Mouse (Mus musculus): ENCODE data around the gene Ranbp17.

Ranbp17 gene

DNA sequence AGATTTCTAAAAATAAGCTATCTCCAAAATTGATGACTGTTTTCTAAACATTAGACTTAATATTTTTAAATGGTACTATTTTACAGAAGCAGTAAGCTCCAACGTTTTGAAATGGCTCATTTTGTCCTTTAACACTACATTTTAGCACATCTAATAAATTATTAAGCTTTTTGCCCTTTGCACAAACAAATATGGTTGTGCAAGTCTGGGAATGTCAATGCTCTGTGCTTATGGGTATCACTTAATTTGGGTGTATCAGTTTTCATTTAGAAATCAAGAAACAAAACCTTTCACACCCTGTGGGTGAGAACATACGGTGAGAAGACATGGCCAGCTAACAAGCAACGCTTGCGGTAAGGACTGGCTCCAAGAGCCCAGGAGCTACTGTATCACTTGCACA, 108.9 kb downstream of the Ranbp17 start:
- in situ Hi-C loops (cut with MseI, MboI), result no loop called here

- in situ Hi-C loops (cut with MseI, MboI), result no loop called here
Measured at GRCm38 (mm10) chr11:33399346-33399745, 114.2 kb downstream of the Ranbp17 start.

DNA sequence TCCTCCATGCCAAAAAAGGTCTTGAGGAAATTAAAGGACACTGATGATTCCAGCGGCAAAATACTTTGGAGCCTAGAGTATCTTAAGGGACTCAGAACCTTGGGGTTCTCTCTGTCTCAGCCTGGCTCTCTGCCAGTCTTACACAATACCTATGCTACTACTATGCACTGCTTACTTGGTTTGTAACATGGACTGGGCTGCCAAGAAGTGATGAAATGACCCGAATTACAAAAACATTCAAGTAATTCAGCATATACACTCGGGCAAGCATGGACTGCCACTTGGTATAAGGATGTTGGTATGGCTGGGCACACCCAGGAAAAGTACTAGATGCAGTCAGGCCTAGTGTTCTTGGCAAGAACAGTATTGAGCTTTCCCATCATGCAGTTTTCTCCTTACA, 114.8 kb downstream of the Ranbp17 start:
- in situ Hi-C loops (cut with MseI, MboI), result no loop called here

DNA sequence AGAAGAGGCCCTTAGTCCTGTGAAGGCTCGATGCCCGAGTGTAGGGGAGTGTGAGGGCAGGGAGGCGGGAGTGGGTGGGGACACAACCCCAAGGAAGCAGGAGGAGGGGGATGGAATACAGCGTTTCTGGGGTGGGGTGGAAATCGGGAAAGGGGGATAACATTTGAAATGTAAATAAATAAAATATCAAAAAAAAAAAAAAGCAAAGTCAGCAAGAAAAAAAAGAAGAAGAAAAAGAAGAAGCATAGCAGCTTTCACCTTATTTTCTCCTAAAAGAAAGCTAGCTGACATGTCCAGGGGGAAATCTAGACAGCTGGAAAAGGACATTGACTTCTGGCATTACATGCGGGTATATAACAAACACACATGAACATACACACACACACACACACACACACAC, 117.3 kb downstream of the Ranbp17 start:
- in situ Hi-C loops (cut with MseI, MboI), result no loop called here

GRCm38 (mm10) chr11:33394093-33394492, 119.5 kb downstream of the Ranbp17 start:
- in situ Hi-C loops (cut with MseI, MboI), result no loop called here

GRCm38 (mm10) chr11:33388685-33389084, 124.9 kb downstream of the Ranbp17 start:
- in situ Hi-C loops (cut with MseI, MboI), result no loop called here

GRCm38 (mm10) chr11:33361867-33362266, 151.7 kb downstream of the Ranbp17 start:
- in situ Hi-C loops (cut with MseI, MboI), result no loop called here

- in situ Hi-C loops (cut with MseI, MboI), result no loop called here
Measured at GRCm38 (mm10) chr11:33349269-33349668, 164.3 kb downstream of the Ranbp17 start.

DNA sequence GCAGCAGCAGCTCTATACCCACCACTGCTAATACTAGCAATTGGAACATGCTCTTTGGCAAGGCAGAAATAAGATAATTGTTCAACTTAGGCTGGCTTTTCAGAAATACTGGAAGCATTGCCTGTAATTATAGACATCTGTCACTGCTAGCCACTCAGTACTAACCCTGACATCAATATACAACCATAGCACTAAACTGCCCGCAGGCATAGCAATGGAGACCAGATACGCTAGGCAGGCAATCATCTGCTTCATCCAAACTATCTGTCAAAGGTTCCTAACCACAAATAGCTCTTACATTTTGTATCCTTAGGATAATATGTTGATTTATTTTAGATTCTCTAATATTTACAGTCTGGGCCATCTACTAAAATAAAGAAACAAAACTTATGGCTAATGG, 171.5 kb downstream of the Ranbp17 start:
- in situ Hi-C loops (cut with MseI, MboI), result no loop called here

GRCm38 (mm10) chr11:33336552-33337121, 176.9 kb downstream of the Ranbp17 start:
- in situ Hi-C loops (cut with MseI, MboI), result no loop called here

- in situ Hi-C loops (cut with MseI, MboI), result no loop called here
Measured at GRCm38 (mm10) chr11:33335616-33336015, 177.9 kb downstream of the Ranbp17 start.

DNA sequence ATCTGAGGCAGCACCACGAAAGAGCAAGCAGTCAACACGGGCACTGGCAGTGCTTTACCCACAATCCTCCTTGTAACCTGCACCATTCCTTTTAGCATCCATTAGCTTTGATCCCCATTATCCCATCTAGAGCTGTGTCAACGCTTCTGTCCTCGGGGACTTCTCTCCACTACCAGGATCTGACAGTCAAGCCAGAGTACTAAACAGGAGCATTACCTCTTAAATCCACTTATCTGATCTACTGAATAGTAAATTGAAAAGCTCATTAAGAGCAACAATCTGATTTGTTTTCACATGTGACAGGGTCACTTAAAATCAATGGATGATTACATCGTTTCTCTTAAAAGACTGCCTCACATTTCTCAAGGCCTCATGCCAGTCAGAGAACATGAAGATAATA, 181.4 kb downstream of the Ranbp17 start:
- in situ Hi-C loops (cut with MseI, MboI), result no loop called here

- in situ Hi-C loops (cut with MseI, MboI), result no loop called here
Measured at GRCm38 (mm10) chr11:33319006-33319611, 194.4 kb downstream of the Ranbp17 start.

GRCm38 (mm10) chr11:33309566-33309965, 204.0 kb downstream of the Ranbp17 start:
- in situ Hi-C loops (cut with MseI, MboI), result no loop called here

GRCm38 (mm10) chr11:33300859-33301258, 212.7 kb downstream of the Ranbp17 start:
- in situ Hi-C loops (cut with MseI, MboI), result no loop called here

DNA sequence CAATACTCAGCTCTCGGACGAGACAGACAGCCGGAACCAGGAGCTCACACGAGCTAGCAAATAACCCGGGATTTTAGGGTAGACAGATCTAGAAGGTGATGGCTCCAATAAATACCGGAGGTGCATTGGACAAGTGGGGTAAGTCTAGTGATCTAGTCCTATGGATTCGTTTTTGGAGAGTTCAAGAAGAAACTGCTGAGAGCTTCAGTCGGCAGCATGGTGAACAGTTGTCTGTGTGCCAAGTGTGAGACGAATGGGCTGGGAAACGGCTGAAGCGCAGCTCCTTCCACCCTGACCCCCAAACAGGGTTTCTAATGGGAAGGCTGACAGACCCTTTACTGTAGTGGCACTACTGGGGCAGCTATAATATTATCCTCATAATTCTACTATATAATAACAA, 214.2 kb downstream of the Ranbp17 start:
- in situ Hi-C loops (cut with MseI, MboI), result loop anchor here (5.0 to 10.0 kb wide), 2 partner anchors 122 to 125 kb away; no protein-coding TSS in a partner anchor

DNA sequence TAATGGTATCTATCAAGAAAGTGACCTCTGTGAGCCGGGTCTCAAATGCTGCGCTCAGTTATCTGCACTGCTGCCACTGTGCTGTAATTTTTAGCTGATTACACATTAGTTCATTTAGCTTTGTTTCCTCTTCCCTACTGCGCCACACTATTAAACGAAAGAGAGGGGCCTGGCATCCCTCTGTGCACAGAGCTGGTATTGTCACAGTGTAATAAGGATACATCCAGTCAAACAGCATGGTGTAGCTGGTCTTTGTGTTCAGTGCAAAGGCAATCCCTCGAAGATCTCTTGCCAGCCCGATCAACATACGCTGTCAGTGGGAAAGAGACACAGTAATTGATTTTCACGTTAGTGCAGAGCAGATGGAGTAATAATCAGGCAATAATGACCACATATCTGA, 216.4 kb downstream of the Ranbp17 start:
- in situ Hi-C loops (cut with MseI, MboI), result loop anchor here (5.0 to 10.0 kb wide), 2 partner anchors 120 to 122 kb away; no protein-coding TSS in a partner anchor

GRCm38 (mm10) chr11:33295422-33295821, 218.1 kb downstream of the Ranbp17 start:
- in situ Hi-C loops (cut with MseI, MboI), result loop anchor here (5.0 to 10.0 kb wide), 2 partner anchors 118 to 121 kb away; no protein-coding TSS in a partner anchor

DNA sequence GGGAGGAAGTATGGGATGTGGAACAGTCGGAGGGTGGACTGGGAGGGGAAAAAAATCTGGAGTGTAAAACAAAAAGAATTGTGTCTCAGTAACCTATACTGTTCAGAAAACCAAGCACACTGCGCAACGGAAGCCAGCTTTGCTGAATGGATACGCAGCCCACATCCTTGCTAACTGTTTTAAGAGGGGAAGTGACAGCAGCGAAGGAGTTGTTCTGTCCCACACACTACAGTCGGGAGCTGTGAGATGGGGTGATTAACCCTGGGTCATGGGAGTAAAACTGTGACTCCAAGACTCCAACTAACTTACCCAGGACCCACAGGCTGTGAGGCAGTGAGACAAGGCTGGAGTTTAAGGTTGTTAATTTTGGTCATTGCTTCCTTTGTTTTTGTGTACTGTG, 219.5 kb downstream of the Ranbp17 start:
- in situ Hi-C loops (cut with MseI, MboI), result loop anchor here in 1 of 2 experiments (10.0 kb wide), 1 partner anchor 119 kb away; no protein-coding TSS in a partner anchor

- in situ Hi-C loops (cut with MseI, MboI), result no loop called here
Measured at GRCm38 (mm10) chr11:33278571-33278970, 235.0 kb downstream of the Ranbp17 start.

- in situ Hi-C loops (cut with MseI, MboI), result no loop called here
Measured at GRCm38 (mm10) chr11:33276637-33277036, 236.9 kb downstream of the Ranbp17 start, which contains the start of gene Gm12117. Gm12117 (minus strand) TSS chr11:33276737.

- in situ Hi-C loops (cut with MseI, MboI), result no loop called here
Measured at GRCm38 (mm10) chr11:33274816-33275215, 238.7 kb downstream of the Ranbp17 start.

- in situ Hi-C loops (cut with MseI, MboI), result no loop called here
Measured at GRCm38 (mm10) chr11:33274294-33274693, 239.3 kb downstream of the Ranbp17 start.

All from mouse trophoblast stem cell (cell line).